Mouse (Mus musculus) erythroid progenitor cell, adult 5-6 weeks (primary cell): ENCODE data around the gene Klhl35. TPM values are rescaled to one million over a fixed set of nuclear protein-coding genes. Genes with fewer than 3 reads are reported as not detected.

Source experiments
- ATAC-seq: replicated peaks from 2 replicates; pipeline ENCODE4 v1.8.0; 2016; ENCODE audit warnings: moderate number of reproducible peaks, mild to moderate bottlenecking, moderate TSS enrichment, inconsistent platforms; ENCODE audit not compliant: poor library complexity, low FRiP score, severe bottlenecking
- total RNA-seq, 2 experiments: library from RNA; stranded (forward) in 1 of 2; stranded (reverse) in 1 of 2; fragments of 150-400 nt in 1 of 2; fragments of 186-747, 209-891 nt in 1 of 2; gene quantifications; 2 replicates each; pipeline versions ENCODE4 v1.2.3 to v1.2.4; 2015 to 2017; ENCODE audit warnings: low replicate concordance in 2 of 2

Gene Klhl35
- total RNA-seq (2015; ENCODE audit: low replicate concordance) = not detected in 2 replicates
- not detected in 2 replicates for total RNA-seq (2017; ENCODE audit: low replicate concordance)

- ATAC-seq = no peak
These were observed at the start of gene Klhl35 for GRCm38 (mm10) chr7:99465811-99466210. Gene Klhl35 (plus strand): TSS chr7:99466004.

DNA sequence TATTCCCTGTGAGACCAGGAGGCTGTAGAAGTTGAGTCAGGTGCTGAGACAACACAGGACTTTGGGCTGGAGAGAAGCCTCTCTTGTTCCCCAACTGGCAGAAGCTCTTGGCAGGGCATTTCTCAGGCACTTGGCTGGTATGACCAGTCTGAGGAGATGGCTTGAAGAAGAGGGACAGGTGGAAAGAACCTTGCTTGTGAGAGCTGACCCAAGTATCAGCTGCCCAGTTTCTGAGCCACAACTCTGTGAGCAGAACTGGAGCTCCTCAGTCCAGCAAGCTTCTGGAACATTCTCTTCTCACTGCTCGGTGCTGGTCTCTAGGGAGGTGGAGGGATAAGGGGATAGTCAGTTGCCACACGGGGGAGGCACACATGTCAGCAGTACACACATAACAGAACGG lies 46.5 kb upstream of the Klhl35 start:
- ATAC-seq = no peak

DNA sequence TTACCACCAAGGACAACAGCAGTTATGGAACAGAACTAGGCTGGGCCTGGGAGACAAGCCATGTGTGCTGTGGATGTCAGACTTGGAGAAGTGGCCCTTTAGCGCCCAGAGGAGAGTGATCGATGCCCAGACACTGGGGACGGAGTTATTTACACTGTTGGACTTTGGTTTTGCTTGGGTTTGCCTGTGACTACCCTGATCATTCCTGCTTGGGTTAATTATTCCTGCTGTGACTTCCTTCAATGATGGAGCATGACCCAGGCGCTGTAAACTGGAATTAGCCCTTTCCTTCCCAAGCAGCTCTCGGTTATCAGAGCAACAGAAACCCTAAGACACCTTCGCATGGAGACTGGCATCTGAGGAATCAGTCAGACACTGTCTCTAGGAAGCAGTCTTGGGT lies 44.8 kb upstream of the Klhl35 start:
- ATAC-seq = no peak

DNA sequence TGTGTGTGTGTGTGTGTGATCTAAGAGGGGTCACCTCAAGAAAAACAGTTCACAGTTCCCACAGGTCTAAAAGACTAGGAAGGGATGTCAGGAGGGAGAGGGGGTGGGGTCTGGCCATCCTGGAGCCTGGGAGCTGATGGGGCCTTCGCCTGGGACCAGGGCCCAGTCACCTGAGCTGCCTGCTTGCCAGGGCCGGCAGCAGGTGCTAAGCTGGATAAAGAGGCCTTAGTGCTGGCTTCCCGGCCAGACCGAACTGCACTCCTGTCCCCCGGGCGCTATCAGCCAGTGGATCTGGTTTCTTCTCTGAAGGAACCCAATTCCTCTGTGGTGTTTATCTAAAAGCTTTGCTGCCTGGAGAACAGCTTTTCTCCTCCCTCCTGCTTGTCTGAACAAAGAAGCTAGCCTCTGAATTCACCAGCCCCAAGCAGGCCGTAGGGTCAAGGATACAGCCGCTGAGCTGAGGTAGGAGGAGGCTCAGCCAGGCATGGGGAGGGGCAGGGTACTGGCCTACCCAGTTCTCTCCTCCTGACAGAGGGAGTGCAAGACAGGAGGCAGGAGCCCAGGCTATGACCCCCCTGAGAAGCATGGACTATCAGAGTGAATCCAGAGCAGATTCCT lies 41.2 kb upstream of the Klhl35 start:
- ATAC-seq = no peak

DNA sequence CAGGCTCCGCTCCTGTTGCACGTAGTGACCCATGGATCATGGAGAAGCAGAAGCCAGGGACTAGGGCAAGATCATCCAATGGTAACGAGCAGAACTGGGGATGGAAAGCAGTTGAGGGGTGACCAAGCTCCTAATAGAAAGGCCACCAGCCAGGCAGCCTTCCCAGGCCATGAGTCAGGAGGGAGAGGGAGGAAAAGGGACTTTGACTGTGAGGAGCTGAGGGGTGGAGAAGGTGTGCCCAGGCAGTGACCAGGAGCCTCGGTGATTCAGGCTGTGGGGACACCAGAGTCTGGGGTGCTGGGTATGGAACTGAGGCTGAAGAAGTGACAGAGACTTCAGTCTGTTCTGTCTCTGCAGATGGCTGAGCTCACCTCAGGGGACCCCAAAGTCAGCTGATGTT lies 40.1 kb upstream of the Klhl35 start:
- ATAC-seq = no peak

GRCm38 (mm10) chr7:99427031-99427430 lies 38.8 kb upstream of the Klhl35 start:
- ATAC-seq = no peak

DNA sequence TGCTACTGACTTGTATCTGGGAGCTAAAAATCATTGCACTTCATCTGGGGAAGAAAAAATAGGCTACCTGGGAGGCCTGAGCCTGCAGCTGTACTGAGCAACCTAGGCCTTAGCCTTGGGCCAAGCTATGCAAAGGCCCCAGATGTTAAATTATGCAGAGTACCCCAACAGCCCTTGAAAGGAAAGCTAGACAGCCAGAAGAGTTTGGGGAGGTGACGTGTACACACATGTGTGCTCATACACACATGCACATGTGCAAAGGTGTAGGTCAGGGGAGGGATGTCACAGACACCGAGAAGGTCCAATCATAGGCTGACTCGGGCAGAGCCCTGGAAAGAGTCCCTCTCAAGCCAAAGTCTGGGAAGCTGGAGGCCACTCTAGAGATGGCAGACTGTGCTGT lies 37.8 kb upstream of the Klhl35 start:
- ATAC-seq = no peak

DNA sequence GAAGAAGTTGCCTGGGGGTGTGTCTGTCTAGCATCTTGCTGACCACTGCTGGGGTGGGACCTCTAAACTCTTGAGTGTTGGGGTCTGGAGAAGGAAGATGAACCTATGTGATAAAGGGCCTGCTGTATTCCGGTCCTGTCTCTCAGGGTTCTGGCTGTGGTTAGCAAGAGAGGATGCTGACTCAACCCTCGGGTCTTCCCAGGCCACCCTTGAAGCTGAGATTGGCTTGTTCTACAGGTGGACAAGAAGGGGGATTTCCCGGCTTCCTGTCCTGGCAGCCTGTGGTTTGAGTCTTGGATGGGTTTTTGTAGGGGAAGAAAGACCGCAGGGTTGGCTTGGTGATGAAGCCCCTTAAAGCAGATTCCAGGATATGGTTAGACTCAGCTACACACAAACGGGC lies 37.0 kb upstream of the Klhl35 start:
- ATAC-seq = no peak

- ATAC-seq = no peak
These were observed 36.0 kb upstream of the Klhl35 start for GRCm38 (mm10) chr7:99429786-99430185.

- no peak for ATAC-seq
These were observed 35.6 kb upstream of the Klhl35 start for GRCm38 (mm10) chr7:99430246-99430645.

DNA sequence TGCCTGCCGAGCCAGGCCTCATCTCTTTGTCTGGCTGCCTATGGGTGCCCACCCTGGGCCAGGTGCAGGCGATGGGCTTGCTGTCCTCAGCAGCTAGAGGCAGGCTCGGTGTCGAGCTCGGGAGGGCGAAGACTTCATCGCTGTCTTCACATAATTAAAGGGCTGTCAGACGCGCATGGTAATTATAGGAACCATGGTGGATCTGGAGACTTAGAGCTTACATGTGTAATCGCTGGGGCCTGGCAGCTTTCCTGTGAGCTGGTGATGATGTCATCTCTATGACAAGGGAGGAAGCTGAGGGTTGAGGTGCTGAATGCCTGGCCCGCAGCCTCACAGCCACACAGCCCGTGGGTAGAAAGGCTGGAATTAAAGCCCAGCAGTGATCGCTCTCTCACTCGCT lies 33.6 kb upstream of the Klhl35 start:
- ATAC-seq = no peak

DNA sequence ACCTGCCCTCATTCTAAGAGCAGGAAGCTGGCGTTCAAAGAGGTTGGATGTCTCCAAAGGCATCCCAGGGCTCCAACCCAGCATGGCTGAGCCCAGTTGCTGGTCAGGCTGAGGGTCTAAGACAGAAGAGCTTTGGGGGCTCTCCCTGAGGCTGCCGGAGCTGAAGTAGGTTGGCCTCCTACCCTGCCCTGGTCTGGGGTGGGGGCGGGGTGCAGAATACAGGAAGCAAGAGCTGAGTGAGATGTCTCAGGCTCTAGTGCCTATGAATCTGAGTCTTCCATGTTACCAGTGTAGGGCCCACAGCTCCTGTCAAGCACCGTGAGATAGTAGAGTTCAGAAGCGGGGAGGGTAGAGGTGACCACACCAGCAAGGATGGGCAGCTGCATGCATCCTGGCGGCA lies 32.9 kb upstream of the Klhl35 start:
- ATAC-seq = no peak

GRCm38 (mm10) chr7:99434672-99435250 lies 31.0 kb upstream of the Klhl35 start:
- ATAC-seq = no peak

DNA sequence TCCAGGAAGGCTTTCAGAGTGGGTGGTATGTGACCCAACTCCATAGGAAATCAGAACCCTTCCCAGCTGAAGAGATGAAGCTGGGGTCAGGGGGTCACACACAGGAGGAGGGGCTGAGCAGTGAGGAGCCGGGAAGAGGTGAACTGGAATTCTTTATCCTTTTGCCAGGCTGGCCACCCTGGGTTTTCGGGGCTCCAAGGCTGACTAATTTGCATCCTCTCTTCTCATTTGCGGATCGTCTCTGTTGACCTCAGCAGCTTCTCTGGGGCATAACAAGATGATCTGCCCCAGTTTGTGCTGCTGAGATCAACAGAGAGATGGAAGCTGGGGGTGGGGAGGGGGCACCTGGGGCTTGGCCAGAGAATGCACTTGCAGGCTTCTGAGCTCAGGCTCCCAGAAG lies 29.3 kb upstream of the Klhl35 start:
- no peak for ATAC-seq

GRCm38 (mm10) chr7:99438881-99439280 lies 26.9 kb upstream of the Klhl35 start:
- no peak for ATAC-seq

- no peak for ATAC-seq
These were observed 24.2 kb upstream of the Klhl35 start for GRCm38 (mm10) chr7:99441534-99442072.

DNA sequence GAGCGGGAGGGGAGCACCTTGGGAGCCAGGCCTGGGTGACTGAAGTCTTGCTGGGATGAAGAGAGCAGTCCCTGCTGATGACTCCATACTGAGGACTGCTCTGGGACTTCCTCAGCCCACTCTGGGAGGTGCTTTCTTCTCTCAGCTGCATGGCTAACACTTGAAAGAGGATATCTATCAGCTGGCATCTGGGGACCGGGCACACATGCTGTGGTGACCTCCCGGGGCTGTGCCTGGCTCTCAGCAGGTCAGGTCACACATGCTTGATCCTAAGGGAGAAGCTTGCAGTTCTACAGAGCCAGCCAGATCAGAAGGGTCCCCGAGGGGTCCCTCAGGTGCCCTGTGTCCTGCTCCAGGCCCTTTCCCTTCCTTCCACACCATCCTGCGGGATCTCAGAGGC lies 22.6 kb upstream of the Klhl35 start:
- ATAC-seq = no peak

DNA sequence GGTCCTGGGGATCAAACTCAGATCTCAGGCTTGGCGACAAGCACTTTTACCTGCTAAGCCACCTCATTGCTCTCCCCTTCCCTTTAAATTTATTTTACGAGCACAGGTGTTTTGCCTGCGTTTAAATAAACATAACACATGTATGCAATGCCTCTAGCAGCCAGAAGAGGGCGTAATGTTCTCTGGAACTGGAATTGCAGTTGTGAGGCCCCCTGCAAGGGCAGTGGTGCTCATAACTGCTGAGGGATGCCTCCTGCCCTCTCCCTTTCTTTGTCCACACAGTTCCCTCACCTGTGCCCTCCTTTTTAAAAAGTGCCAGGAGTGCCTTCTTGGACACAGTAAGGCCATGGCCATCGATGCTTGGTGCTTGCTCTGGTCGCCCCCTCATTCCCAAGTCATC lies 21.8 kb upstream of the Klhl35 start:
- ATAC-seq = no peak

- ATAC-seq = no peak
These were observed 20.0 kb upstream of the Klhl35 start for GRCm38 (mm10) chr7:99445833-99446232.

DNA sequence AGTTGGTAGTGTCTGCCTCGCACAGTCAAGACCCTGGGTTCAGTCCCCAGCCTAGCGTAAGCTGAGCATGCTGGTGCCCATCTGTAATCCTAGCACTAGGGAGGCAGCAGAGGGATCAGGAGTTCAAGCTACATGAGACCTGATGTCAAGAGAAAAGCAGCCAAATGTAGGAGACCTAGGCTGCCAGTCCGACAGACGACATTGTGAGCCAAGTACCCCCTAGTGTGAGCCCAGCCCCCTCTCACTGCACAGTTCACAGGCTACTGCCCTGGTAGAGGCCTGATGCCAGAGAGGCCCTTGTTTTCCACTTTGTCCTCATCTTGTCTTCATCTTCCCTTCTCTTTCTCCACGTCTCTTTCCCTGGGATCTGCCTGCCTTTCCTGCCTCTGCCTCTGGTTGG lies 18.5 kb upstream of the Klhl35 start:
- ATAC-seq = no peak

DNA sequence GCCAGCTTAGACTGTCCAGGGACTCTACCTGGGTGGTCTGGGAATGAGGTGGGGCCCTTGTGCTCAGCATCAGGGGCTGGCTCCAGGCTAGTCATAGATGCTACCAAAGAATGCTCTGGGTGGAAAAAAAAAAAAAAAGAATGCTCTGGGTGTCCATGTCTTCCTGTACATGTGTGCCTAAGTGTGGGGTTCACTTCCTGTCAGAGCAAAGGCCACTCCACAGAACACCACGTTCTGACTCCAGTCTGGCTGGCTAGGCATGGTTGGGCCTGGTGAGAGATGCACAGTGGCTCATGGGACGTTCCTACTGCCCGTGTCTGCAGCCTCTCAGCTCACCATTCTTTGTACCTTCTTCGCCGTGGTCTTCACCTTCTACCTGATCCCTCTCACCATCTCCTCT lies 17.2 kb upstream of the Klhl35 start:
- ATAC-seq = no peak

DNA sequence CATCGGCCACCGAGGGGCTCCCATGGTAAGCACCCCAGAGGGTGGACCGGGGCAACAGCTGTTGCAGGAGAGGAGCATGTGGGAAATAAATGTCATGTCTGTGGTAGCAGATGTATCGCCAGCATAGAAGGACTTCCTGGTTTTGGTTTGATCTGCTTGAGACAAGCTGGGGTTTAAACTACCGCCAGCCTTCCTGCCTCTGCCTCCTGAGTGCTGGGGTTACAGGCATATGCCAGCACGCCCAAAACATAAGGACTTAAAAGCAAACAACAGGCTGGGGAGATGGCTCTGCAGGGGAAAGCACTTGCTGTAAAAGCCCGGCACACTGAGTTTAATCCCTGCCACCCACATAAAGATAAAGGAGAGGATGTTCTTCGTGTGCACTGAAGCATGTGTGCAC lies 16.7 kb upstream of the Klhl35 start:
- no peak for ATAC-seq
